Mouse (Mus musculus) lung, postnatal 10 days (tissue): ENCODE measurements at regions not wholly inside any gene's neighbourhood (a gene's known extent, or its start where the extent isn't known, plus 50 kb on each side); places are given as distances from the start of the nearest gene placed in this dataset.

Experiments
- DNase-seq: peaks from one replicate; pipeline ENCODE4 v3.0.0; 2021

DNA sequence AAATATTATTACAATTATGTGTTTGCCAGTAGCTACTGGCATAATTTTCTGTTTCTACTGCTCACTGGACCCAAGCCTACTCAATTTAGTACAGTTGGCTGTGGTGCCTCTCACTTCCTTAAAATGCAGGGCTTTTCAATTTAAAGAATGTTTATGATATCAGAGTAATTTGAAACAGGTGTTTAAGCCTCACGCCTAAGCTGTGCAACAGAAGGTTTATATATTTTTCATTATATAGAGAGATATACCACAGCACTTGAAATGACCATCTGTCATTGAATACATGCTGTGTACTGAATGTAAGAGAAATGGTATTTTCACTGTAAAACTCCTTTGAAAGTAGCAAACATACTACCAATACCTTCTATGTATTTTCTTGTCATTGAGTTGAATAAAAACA lies 376.8 kb downstream of the Otol1 start:
- DNase-seq = no peak

DNA sequence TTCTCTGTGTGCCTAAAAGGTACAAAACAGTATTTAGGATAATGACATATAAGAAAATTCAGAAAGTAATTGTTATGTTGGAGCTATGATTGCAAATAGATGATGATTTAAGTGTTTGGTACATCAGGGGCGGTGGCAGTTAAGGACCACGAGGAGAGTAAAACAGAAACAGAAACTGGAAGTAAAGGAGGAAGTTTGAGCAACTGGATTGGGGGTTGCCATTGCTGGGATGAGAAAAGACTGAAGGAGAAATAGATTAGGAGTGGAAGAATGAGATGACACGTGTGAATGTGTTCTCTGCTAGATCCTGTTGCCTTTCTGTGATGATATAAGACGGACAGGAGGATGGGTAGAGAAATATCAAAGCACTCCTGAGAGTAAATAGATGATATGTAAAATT lies 378.5 kb downstream of the Otol1 start:
- no peak for DNase-seq

DNA sequence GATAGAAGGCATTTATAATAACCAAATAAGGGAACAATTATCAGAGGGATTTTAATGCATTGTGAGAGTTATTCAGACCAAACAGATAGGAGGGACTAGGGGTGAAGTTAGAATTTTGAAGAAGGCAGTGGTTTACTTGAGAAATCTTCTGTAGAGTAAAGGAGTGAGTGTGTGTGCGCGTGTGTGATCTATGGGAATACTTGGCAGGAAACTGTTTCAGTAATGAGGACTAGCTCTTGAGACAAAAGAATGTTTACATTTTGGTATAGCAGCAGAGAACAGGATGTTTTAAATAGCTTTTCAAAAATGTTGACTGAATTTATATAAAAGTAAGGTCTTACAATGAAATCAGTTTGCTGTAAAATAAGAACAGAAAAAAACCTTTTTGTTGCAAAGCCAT lies 393.8 kb downstream of the Otol1 start:
- DNase-seq = no peak

DNA sequence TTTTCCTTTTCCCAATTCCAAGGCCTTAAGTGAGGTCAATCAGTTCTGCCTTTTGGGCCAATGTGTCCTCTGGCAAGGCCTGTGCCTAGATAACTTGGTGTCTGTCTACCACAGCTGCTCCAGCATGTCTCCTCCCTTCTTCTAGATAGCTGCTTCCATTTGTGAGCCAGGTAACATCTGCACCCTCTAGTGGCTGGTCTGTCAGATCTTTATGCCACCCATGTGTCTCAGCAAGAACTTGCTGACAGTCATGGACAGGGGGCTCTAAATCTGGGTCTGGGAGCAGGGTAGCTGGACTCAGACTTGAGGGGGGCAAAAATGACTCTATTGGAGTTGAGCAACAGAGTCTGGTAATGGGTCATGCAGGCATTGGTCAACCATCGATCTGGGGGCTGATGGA lies 399.2 kb downstream of the Otol1 start:
- DNase-seq = peak; percentile 5

DNA sequence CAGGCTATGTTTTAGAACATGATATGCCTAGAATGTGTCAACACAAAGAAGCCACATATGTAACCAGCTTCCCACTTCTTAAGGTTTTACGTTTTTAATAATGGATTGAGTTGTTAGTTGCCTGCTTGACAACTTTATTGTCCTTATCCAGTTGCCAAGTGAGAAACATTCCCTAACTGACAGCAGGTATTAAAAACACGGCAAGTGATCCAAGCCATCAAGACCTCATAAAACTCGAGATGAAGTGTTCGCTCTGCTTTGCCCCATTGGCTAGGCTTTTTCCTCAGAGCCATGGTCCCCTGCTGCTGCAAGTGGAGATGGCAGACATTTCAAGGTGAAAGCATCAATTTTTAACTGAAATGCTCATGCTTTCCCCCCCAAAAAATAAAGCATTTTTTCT lies 410.9 kb downstream of the Otol1 start:
- no peak for DNase-seq

DNA sequence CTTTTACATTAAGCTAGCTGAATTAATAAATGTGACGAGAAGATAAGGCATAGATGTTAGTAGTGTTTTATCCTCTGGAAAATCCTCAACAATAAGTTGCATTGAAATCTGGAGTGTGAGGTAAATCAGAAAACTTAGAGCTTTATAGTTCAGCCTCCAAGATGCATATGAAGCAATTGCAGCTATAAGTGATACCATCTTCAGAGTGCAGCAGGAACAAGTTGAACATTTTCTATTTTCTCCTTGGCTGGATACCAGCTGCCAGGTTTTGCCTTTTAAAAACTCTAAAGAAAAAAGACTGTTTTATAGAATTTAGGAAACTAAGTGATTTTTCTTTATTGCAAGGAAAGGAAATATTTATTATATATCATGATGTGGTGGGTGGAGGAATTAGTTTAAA lies 414.6 kb downstream of the Otol1 start:
- no peak for DNase-seq

DNA sequence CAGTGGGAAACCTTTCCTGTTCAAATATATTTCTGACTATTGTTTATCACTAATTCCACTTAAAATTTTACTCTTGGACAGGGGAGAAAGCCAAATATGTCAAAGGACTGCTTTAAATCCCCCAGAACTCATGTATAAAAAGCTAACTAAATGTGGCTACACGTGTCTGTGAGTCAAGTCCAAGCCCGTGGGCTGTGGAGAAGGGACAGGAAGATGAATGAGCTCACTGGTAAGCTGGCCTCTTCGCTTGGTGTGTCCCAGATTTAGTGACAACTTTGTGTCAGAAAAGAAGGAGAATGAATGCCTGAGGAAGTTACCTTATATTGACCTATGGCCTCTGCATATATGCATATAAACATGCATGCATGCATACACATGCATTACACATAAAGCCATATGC lies 415.3 kb downstream of the Otol1 start:
- DNase-seq = no peak

DNA sequence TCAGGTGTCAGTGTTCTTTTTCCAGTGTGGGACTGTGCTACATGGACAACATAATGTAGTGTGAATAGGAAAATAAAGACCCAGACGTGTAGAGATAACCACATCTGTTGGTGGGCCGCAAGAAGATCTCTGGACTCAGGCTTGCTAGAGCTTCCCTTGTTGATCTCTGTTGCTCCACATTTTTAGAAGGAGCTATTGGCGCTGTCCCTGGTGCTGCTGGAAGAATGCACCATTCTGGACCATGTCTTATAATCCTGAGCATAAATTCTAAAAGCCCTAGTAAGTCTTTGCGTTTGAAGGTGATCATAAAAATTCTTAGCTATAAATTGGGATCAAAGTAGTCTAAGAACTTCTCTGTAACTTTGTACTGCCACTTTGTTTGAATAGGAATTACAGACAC lies 429.3 kb downstream of the Otol1 start:
- DNase-seq = no peak

DNA sequence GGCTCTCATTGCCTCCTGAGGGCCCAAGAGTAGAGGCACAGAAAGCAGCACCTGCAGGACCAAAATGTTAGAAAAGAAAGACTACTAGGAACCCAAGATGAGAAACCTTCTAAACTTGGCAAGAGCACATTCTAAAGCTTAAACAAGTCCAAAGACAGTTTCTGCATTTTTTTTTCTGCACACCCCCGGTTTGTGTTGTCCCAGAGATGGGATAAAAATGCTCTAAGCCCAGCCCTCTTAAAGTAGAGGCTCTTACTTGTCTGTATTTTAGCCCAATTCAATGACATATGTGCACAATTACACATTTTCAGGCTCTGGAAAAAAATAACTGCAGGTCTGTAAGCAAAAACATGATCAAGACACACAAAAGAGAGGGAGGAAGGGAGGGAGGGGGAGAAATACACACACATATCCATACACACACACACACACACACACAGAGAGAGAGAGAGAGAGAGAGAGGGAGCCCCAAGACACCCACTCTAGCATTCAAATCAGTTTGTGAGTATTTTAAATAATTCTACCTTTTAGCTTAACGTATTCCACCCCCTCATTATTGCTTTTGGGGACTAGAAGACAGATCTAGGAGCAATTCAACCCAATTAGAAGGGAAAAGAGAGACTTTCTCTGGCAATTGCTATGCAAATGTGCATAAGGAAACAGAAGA lies 449.9 kb downstream of the Otol1 start:
- no peak for DNase-seq

DNA sequence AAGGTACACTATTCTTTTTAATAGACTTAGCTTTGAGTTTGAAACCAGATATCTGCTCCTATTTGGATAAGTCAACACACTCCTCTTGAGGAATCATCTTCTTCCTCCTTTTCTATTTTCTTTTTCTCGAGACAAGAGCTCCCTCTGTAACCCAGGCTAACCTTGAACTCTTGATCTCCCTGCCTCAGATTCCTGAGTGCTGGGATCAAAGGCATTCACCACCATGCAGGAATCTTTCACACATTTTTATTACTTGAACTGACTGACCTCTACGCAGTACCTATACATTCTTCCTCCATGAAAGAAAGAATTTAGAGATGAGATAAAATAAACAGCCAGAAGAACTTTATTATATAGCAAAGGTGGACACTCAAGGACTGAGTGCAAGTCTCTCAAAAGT lies 453.4 kb downstream of the Otol1 start:
- DNase-seq = no peak

DNA sequence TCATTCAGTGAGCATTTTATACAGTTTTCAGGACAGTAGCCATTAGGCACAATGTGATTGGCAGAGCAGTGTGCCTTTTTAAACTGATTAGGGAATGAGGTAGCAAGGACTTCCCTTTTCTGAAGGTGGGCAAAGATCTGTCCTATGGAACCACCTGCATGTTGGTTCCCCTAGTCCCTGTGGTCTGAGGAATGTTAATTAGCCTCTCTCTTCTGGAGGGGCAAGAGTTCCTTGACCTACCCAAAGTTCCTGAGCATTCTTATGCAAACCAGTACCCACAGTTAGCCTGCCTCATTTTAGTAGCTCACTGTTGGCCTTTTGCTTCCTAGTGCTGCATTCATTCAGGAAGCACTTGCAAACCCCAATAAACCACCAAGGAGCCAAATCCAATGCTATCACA lies 455.8 kb downstream of the Otol1 start:
- DNase-seq = no peak

DNA sequence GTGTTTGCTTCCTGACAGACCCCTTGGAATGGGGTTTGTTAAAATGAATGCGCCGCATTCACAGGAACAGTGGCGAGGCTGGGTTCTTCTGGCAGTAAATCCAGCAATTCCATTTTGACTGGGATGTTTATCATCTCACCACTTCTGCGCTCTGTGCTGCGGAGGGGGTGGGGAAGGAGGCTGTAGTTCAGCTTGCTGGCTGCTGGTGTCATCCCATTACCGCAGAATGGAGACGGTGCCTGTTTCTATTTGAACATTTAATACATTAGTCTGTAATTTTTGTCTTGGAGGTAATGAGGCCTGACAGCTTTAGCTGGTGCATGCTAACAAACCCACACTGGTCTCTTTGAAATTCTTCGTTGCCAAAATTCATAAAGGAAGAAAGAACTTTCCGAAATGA lies 475.1 kb downstream of the Otol1 start:
- peak; percentile 12 for DNase-seq

DNA sequence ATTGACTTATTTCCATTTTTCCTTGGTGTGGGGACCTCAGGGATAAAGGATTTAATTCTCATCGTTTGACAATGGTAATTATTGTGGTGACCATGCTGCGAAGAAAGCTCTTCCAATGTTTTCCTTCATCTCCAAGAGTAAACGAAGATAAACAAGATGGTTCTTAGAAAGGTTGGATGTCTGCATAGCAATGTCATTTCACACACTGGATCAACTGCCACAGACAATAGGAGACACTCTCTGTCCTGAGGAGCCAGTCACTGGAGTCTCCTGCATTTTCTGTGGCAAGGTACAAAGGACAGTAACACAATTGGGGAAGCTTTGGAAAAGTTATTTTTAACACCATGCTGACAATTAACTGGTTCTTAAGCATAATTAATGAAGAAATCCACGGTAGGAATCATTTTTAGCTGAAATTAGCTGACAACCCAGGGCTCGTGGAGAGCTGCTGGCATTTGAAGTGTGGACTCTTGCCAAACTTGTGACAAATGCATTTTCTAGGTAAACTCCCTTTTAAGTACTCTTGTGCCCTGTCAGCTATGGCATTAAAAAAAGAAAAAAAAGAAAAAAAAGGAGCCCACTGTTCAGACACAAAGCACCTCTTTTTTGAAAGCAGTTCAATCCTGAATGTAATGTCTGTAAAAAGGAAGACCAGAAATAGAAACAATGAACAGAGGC lies 475.8 kb downstream of the Otol1 start:
- no peak for DNase-seq

DNA sequence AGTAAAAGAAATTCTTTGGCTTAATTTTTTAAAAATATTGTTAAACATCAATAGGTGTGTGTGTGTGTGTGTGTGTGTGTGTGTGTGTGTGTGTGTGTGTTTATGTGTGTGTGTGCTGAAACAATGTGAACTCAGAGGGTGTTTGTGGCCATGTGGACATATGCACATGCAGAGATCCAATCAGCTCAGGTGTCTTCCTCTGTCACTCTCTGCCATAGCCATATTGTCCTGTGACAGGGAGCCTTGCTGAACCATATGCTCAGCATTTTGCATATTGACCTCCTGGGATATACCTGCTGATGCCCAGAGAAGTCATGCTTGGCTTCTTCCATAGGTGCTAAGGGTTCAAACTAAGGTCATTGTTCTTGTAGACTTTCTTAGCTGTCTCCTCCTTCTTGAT lies 489.0 kb downstream of the Otol1 start:
- DNase-seq = no peak

DNA sequence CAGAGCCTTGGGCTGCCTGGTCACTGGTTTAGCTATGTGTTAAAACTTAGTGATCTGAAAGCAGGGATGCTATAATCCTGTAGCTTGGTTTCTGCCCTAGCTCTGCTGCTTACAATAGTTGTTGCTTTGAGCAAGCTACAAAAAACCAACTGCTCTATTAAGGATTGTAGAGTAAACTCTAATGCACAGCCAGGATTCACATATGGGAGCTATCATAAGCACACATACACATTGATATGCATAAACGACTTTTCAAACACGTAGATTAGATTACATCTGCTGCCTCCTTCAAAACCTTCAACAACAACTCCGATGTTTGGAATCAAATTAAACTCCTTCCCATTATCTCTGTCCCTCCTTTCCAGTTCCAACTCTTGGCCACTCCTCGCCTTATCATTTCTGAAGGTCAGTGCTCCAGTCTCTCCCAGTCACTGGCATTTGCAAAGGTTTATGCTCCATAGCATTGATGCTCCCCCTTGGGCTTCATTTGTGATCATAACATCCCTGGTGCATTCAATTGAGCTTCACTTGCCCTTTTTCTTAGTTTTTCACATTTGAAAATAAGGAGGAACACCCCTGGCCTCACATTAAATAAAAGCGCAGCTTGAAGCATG lies 492.9 kb downstream of the Otol1 start:
- no peak for DNase-seq

DNA sequence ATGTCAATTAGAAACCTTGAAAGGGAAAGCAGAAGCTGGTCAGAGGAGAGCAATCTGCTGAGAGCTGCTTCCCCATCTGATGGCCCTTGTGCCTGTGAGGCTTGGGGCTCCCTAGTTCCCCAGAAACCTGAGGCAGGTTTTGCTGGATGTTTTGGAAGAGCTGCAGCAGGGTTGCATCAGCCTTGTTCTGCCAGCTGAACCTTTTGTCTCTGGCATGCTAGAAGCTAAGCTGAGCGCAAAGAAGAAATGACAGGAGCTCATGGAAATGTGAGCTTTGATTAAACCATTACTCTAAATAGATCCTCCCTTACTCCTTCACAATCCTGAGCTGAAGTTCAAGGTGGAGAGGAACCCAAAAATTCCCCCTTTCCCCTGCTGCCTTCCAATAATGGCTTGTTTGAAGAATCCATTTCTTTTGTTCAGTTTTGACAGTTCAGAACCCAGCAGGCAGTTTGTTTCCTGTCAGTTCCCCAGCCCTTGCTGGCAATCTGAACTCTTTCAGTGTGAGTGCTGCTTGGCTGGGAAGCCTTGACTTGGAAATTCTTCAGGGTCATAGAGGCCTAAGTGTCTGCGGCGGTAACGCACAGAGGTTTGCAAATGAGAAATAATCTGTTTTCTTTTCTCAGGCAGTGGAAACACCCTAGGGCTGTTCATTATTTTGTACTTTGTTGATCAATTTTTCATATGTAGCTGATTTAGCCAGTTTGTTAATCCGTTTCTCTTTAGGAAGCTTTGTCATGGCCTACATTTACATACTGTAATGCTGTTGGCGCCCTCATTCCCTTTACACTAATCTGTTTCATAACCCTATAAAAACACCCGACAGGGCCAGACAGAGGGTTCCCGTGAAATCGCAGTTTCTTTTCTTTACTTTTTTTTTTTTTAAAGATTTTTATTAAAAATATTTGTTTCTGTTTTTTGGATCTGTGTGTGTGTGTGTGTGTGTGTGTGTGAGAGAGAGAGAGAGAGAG lies 493.9 kb downstream of the Otol1 start:
- DNase-seq = no peak

DNA sequence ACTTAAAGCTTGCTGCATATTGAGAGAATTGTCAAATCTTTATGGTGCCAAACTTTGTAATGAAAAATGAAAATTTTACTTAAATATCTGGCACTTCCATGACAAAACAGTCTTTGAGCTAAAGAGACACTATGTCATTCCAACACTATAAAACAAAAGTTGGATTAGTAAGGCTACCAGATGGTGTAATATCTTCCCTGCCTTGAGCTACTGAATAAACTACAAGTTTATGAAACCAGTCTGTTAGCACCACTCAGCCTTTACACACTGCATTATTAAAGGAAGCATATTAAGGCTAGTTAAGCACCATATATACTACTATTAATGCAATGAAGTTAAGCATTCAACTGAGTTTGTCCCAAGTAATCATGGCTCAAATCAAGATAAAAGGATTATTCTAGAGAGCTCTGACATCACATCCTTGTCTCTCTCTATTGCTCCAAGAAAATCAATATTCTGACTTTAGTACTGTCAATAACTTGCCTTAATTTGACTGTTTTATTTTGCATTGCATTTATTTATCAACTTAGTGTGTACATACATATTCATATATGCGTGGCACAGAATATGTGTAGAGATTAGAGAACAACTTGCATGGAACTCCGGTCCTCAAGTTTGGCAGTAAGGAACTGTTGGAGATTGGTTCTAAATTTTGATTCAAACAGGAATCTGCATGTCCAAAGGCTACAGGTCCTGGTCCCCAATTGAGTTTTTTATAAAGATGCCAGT lies 526.3 kb downstream of the Otol1 start:
- DNase-seq = no peak

DNA sequence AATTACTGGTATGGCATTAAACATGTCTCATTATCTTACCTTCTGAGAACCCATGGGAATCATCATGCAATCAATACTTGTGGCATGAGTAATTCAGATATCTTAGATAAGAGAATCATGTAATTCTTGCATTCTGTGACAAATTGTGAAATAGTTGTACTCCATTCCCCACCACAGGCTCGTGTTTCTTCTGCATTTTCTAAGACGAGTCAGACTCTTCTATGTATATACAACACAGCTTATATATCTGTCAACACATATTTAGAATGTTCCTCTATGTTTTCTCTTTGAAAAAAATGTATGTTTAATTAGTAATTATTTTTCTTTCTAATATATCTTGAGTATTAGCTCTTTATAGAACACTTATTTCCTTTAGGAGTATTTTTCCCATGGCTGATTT lies 527.7 kb downstream of the Otol1 start:
- no peak for DNase-seq

DNA sequence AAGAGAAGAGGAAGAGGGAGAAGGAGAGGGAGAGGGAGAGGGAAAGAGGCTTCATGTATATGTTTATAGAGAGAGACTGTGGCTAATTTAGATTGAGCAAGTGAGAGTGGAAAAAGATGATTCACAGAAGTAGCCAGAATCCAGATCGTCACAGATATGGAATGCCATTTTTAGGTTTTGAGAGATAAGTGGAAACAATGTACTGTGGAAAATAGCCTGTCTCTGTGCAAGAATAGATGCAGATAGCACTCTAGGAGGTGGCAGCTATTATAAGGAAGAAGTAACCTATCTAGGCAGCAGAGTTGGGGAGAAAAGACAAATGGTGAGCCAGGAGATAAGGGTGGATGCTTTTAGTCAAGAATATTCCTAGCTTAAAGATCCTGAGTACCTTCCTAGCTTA lies 536.5 kb downstream of the Otol1 start:
- no peak for DNase-seq

DNA sequence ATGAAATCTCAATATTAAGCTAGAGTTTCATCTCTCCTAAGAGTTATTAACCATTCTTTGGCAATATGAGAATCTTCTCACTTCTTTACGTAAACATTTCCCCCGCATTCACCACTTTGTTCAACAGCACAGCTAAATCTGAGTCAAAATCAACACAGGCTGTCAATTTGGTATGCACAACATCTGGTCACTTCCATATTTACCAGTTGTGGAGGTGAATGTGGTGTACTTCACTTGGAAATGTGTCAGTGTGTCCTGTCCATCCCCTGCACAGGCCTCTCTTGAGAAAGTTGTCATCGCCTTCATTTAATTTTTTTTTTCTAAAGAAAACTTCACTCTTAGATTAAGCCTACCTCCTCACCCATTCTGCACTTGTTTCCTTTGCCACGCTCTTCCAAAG lies 550.4 kb downstream of the Otol1 start:
- DNase-seq = no peak

DNA sequence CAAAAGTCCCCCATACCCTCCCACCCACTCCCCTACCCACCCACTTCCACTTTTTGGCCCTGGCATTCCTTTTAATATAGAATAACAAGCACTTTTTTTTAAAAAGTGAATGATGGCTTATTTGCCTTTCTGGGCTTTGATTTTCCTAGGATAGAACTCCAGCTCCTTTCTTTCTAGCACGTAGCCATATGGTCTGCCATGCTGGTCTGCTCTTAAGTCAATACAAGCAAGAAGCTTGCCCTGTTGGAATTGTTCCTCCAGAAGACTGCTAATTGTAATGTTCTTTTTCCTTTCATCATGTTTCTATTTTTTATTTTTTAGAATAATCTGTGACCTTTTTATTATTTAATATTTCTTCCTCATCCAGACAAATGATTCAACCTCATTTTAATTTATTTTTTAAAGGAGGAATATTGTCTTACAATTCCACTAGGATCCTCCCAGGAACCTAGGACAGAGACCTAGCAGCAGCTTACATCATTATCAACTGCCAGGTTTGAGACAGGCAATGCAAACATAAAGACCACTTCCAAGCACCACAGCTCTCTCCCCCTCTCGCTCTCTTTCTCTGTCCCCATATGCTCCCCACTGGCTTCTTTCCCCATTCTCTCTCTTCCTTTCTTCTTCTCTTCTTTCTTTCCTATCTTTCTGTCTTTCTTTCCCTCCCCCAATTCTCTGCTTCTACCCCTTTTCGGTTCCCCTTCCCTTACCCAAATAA lies 558.9 kb downstream of the Otol1 start:
- DNase-seq = no peak

DNA sequence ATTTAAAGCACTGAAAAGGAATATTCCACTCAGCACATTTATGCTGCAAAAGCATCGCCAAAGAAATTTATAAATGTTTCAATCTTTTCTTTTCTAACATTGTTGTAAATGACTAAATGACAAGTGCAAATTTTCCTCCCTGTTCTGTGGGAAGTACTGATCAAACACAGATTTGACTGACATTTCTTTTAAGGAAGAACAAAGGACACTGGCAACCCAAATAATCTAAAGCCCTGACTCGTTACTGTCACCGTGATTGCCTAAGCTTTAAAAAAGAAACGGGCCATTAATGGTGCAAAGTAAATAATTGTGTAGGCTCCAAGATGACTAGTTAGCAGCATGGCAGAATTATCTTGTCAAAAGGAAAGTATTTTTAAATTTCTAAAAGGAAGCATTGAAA lies 587.4 kb downstream of the Otol1 start:
- no peak for DNase-seq
